Mouse (Mus musculus) heart, embryonic 16.5 days (tissue): Measurements from ENCODE around the gene Ear14. TPM values are rescaled to one million over a fixed set of nuclear protein-coding genes. Genes with fewer than 3 reads are reported as not detected.
"Not testable (repeated sequence)": the region's sequence is repeated elsewhere in the genome, so short reads cannot be mapped to it uniquely, and the experiment has no call there.

ENCODE experiments used
- ATAC-seq: fragments of 200-750 bp; cut with Nextera tagmentation; replicated peaks from 2 replicates; pipeline ENCODE4 v1.8.0; 2017; ENCODE audit warnings: moderate number of reproducible peaks; ENCODE audit not compliant: insufficient read depth, low FRiP score; ENCODE audit errors: extremely low read depth
- H3K27ac ChIP-seq: fragments of 300-500 bp; sonication (generic); 2 replicates; pipeline ENCODE4 v1.5.1; 2014; ENCODE audit warnings: mild to moderate bottlenecking, low read length, control low read depth, moderate library complexity
- H3K27me3 ChIP-seq: fragments of 300-500 bp; sonication (generic); 2 replicates; pipeline ENCODE4 v1.6.1; 2014; ENCODE audit warnings: low read length, mixed read lengths; ENCODE audit not compliant: control insufficient read depth, insufficient read depth
- H3K36me3 ChIP-seq: fragments of 300-500 bp; sonication (generic); 2 replicates; pipeline ENCODE4 v1.6.1; 2014; ENCODE audit not compliant: control insufficient read depth, insufficient read depth
- H3K4me1 ChIP-seq: fragments of 300-500 bp; sonication (generic); 2 replicates; pipeline ENCODE4 v1.6.1; 2014; ENCODE audit warnings: low read length, mixed read lengths; ENCODE audit not compliant: control insufficient read depth, insufficient read depth
- H3K4me2 ChIP-seq: fragments of 300-500 bp; sonication (generic); 2 replicates; pipeline ENCODE4 v1.6.1; 2014; ENCODE audit warnings: low read depth, mild to moderate bottlenecking, control low read depth, low read length
- H3K4me3 ChIP-seq: fragments of 300-500 bp; sonication (generic); 2 replicates; pipeline ENCODE4 v1.5.1; 2014; ENCODE audit warnings: mild to moderate bottlenecking, control low read depth, low read length
- H3K9ac ChIP-seq: fragments of 300-500 bp; sonication (generic); 2 replicates; pipeline ENCODE4 v1.6.1; 2014; ENCODE audit warnings: low read length, control low read depth
- H3K9me3 ChIP-seq: fragments of 300-500 bp; sonication (generic); replicated peaks from 2 replicates; pipeline ENCODE4 v1.6.1; 2016; ENCODE audit warnings: low read length; ENCODE audit not compliant: control insufficient read depth
- WGBS: fragments of 180-500 bp; shearing (Covaris S2); extraction: QIAGEN DNeasy Blood & Tissue Kit; methylation state at CpG from one replicate; pipeline ENCODE4 v1.1.7; 2014; 5-methylcytosine and 5-hydroxymethylcytosine counted together
- polyA plus RNA-seq: library from polyadenylated mRNA; unstranded; fragments of >200 nt; fragmentation: Nextera tagmentation; extraction: Ambion mirVana; gene quantifications from 2 replicates; pipeline ENCODE4 v1.2.1, GENCODE M21; 2015

The Ear14 gene
- polyA plus RNA-seq: not detected in 2 replicates

GRCm38 (mm10) chr14:51203115-51203514 lies at the start of gene Ear14:
Gene Ear14 (plus strand): TSS chr14:51203391.
- Histone ChIP-seq H3K9ac (no peak within 1 kb of the TSS), H3K9me3 (no peaks in the 10 kb centered on the region), H3K4me1 (no peaks in the 10 kb centered on the region), H3K27me3 (no peaks in the 10 kb centered on the region), H3K4me3 (no peak within 1 kb of the TSS), H3K27ac (no peak within 1 kb of the TSS), H3K4me2 (no peak within 1 kb of the TSS), H3K36me3 (no peaks in the 10 kb centered on the region)
- WGBS: 81% methylated on average over 2 of the region's 2 CpGs
- no peak for ATAC-seq

- Histone ChIP-seq H3K4me3 (no peak overlapping the region), H3K9ac (no peak overlapping the region), H3K27me3 (no peaks in the 10 kb centered on the region), H3K27ac (no peak overlapping the region), H3K9me3 (no peaks in the 10 kb centered on the region), H3K36me3 (no peaks in the 10 kb centered on the region), H3K4me2 (no peak overlapping the region), H3K4me1 (no peaks in the 10 kb centered on the region)
- WGBS: 81% methylated on average over 5 of the region's 5 CpGs
- ATAC-seq: no peak
Observed at GRCm38 (mm10) chr14:51156056-51156735, 47.0 kb upstream of the Ear14 start.

- no peaks in the 10 kb centered on the region for H3K4me1 ChIP-seq
- H3K27ac ChIP-seq: no peak overlapping the region
- H3K27me3 ChIP-seq: no peaks in the 10 kb centered on the region
- no peak for ATAC-seq
- H3K9me3 ChIP-seq: no peaks in the 10 kb centered on the region
- no peak overlapping the region for H3K4me2 ChIP-seq
- no peak overlapping the region for H3K4me3 ChIP-seq
- WGBS: 77% methylated on average over 4 of the region's 4 CpGs
- H3K9ac ChIP-seq: no peak overlapping the region
- H3K36me3 ChIP-seq: no peaks in the 10 kb centered on the region
Observed at GRCm38 (mm10) chr14:51156736-51157068, 46.5 kb upstream of the Ear14 start.

- no peak overlapping the region for H3K4me2 ChIP-seq
- H3K27me3 ChIP-seq: no peaks in the 10 kb centered on the region
- no peak overlapping the region for H3K9ac ChIP-seq
- H3K4me3 ChIP-seq: no peak overlapping the region
- H3K9me3 ChIP-seq: no peaks in the 10 kb centered on the region
- H3K27ac ChIP-seq: no peak overlapping the region
- no peaks in the 10 kb centered on the region for H3K36me3 ChIP-seq
- ATAC-seq: no peak
- 81% methylated on average over 1 of the region's 1 CpGs for WGBS
- H3K4me1 ChIP-seq: no peaks in the 10 kb centered on the region
Observed at GRCm38 (mm10) chr14:51157072-51157471, 46.1 kb upstream of the Ear14 start.

GRCm38 (mm10) chr14:51161976-51162375 lies 41.2 kb upstream of the Ear14 start, which contains the start of gene Rnase2b:
Gene Rnase2b (plus strand): TSS chr14:51162260.
- H3K36me3 ChIP-seq, H3K27me3 ChIP-seq, H3K9ac ChIP-seq, ATAC-seq, H3K9me3 ChIP-seq, H3K4me2 ChIP-seq, H3K4me3 ChIP-seq, H3K27ac ChIP-seq, H3K4me1 ChIP-seq: not testable (repeated sequence)
- WGBS: 96% methylated on average over 3 of the region's 3 CpGs

- H3K4me1 ChIP-seq, H3K9ac ChIP-seq, H3K27ac ChIP-seq, H3K9me3 ChIP-seq, H3K36me3 ChIP-seq, H3K4me2 ChIP-seq, H3K4me3 ChIP-seq, H3K27me3 ChIP-seq, ATAC-seq: not testable (repeated sequence)
- 81% methylated on average over 6 of the region's 6 CpGs for WGBS
Observed at GRCm38 (mm10) chr14:51163323-51163722, 39.9 kb upstream of the Ear14 start.

GRCm38 (mm10) chr14:51165435-51165834 lies 37.8 kb upstream of the Ear14 start:
- 100% methylated on average over 1 of the region's 1 CpGs for WGBS
- H3K9ac ChIP-seq: no peak overlapping the region
- ATAC-seq: no peak
- H3K4me3 ChIP-seq: no peak overlapping the region
- no peak overlapping the region for H3K4me2 ChIP-seq
- H3K36me3 ChIP-seq: no peaks in the 10 kb centered on the region
- H3K27me3 ChIP-seq: no peaks in the 10 kb centered on the region
- H3K27ac ChIP-seq: no peak overlapping the region
- H3K4me1 ChIP-seq: no peaks in the 10 kb centered on the region
- peaks cover 4% of the 10 kb centered on the region; the same call in 1 of the 2 replicates for H3K9me3 ChIP-seq

GRCm38 (mm10) chr14:51166068-51166467 lies 37.1 kb upstream of the Ear14 start:
- ATAC-seq: no peak
- no peak overlapping the region for H3K4me3 ChIP-seq
- no peak overlapping the region for H3K4me2 ChIP-seq

GRCm38 (mm10) chr14:51172095-51172865 lies 30.9 kb upstream of the Ear14 start:
- H3K27me3 ChIP-seq, H3K9me3 ChIP-seq, ATAC-seq, H3K4me3 ChIP-seq, H3K36me3 ChIP-seq, H3K9ac ChIP-seq, H3K4me1 ChIP-seq, H3K27ac ChIP-seq: not testable (repeated sequence)
- H3K4me2 ChIP-seq: peak overlapping the region; percentile 26; the same call in 1 of the 2 replicates
- WGBS: 29% methylated on average over 9 of the region's 9 CpGs

More at GRCm38 (mm10) chr14:51166068-51166467, 37.1 kb upstream of the Ear14 start:
- H3K27ac ChIP-seq: no peak overlapping the region
- H3K4me1 ChIP-seq: no peaks in the 10 kb centered on the region
- no peaks in the 10 kb centered on the region for H3K27me3 ChIP-seq
- H3K9me3 ChIP-seq: peaks cover 4% of the 10 kb centered on the region; the same call in 1 of the 2 replicates
- H3K36me3 ChIP-seq: no peaks in the 10 kb centered on the region
- H3K9ac ChIP-seq: no peak overlapping the region
